Mouse (Mus musculus): ENCODE measurements around the gene Slc2a13.

- TF ChIP-seq CTCF (IDR thresholded peaks at IDR 0.05; ENCODE audit: borderline replicate concordance, extremely low read depth, insufficient read depth, insufficient read length) (no peak), POLR2A (IDR thresholded peaks at IDR 0.05; ENCODE audit: borderline replicate concordance, extremely low read depth, insufficient read depth, insufficient read length, poor library complexity, severe bottlenecking) (no peak)
Observed at GRCm38 (mm10) chr15:91463857-91464435, 109.1 kb downstream of the Slc2a13 start.

All from brain, embryonic 14.5 days (tissue).